Mouse (Mus musculus) spleen, adult 2 months (tissue): ENCODE measurements around the gene Nbea. TPM values are rescaled to one million over a fixed set of nuclear protein-coding genes. Genes with fewer than 3 reads are reported as not detected.
"Not testable (repeated sequence)": the region's sequence is repeated elsewhere in the genome, so short reads cannot be mapped to it uniquely, and the experiment has no call there.

Source experiments
- DNase-seq, 2 experiments: peaks; one replicate each; pipeline versions ENCODE4 v3.0.0 to v3.0.0-alpha.2; 2012 to 2021; ENCODE audit warnings: low spot score in 2 of 2, low read depth in 1 of 2
- H3K27ac ChIP-seq: fragments of 200-500 bp; 2 replicates; pipeline ENCODE4 v1.5.1; 2012; ENCODE audit warnings: low read length, inconsistent platforms; ENCODE audit not compliant: insufficient read depth
- H3K27me3 ChIP-seq: fragments of 200-500 bp; 2 replicates; pipeline ENCODE4 v1.6.1; 2012; ENCODE audit warnings: mild to moderate bottlenecking, moderate library complexity, low read length, inconsistent platforms; ENCODE audit not compliant: control insufficient read depth, insufficient read depth
- H3K36me3 ChIP-seq: fragments of 200-500 bp; 2 replicates; pipeline ENCODE4 v1.6.1; 2012; ENCODE audit warnings: mild to moderate bottlenecking, low read length, inconsistent platforms; ENCODE audit not compliant: control insufficient read depth, insufficient read depth
- H3K4me1 ChIP-seq: fragments of 200-500 bp; 2 replicates; pipeline ENCODE4 v1.6.1; 2011; ENCODE audit warnings: inconsistent platforms; ENCODE audit not compliant: control insufficient read depth, insufficient read depth, insufficient read length
- H3K4me3 ChIP-seq: fragments of 200-500 bp; 2 replicates; pipeline ENCODE4 v1.5.1; 2011; ENCODE audit warnings: mild to moderate bottlenecking, inconsistent platforms; ENCODE audit not compliant: insufficient read depth, insufficient read length; ENCODE audit errors: extremely low read depth
- CTCF ChIP-seq: fragments of 200-500 bp; IDR thresholded peaks from 2 replicates; pipeline ENCODE4 v1.5.1; 2011; ENCODE audit warnings: mild to moderate bottlenecking, inconsistent platforms; ENCODE audit not compliant: insufficient read depth, insufficient read length, insufficient replicate concordance; ENCODE audit errors: extremely low read depth
- POLR2A ChIP-seq: fragments of 200-500 bp; IDR thresholded peaks from 2 replicates; pipeline ENCODE4 v1.6.1; 2011; ENCODE audit warnings: low read depth, low read length, inconsistent platforms
- WGBS: fragments of 180-500 bp; shearing (Covaris S2); methylation state at CpG from one replicate; pipeline ENCODE4 v1.1.7; 2018; 5-methylcytosine and 5-hydroxymethylcytosine counted together
- polyA plus RNA-seq: library from polyadenylated mRNA; depleted of rRNA; stranded (reverse); fragments of >200 nt; gene quantifications from 2 replicates; pipeline ENCODE4 v1.2.3, GENCODE M21; 2012

Nbea gene
- polyA plus RNA-seq, 1 experiment = 1.6 TPM

DNA sequence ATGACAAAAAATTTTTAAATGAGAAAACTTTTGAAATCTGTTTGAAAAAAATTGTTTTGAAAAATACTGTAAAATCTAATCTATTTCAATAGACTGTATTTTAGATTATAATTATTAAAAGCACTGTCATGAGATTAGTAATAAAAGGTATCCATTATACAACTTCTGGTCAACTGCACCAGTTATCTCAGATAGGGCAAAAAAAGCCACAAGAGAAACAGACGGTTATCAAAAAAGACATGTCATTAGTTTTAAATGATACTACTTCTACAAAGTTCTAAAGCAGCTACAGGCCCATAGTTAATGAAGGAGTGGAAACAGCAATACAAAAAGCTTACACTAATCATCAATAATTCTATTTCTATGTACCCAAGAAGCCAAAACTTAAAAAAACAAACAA, 144.0 kb downstream of the Nbea start:
- WGBS = 85% methylated on average over 1 of the region's 1 CpGs
- no peak for DNase-seq
- no peak for TF ChIP-seq POLR2A
- no peak for TF ChIP-seq CTCF
- H3K27ac ChIP-seq = no peak overlapping the region
- H3K4me1 ChIP-seq = no peaks in the 10 kb centered on the region
- H3K27me3 ChIP-seq = no peaks in the 10 kb centered on the region
- no peak overlapping the region for H3K4me3 ChIP-seq
- H3K36me3 ChIP-seq = no peaks in the 10 kb centered on the region

DNA sequence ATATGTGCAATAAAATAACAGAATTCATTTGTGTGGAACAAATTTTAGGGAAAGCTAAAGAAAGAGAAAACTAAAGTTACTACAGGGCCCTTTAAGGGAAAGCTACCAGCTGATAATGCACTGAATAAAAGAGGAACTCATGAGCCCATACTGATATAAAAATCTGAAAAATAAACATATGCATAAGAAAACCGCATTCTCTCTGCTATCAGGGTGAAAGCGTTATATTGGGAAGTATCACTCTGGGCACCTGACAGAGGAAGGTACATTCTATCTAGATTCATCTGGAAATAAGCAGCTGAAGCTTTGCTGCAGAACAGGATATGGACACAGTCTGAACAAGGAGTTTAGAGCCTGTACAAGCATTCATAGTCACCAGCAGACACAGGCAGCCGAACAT, 148.9 kb downstream of the Nbea start:
- H3K4me3 ChIP-seq = no peak overlapping the region
- H3K27me3 ChIP-seq = no peaks in the 10 kb centered on the region
- WGBS = 84% methylated on average over 3 of the region's 3 CpGs

DNA sequence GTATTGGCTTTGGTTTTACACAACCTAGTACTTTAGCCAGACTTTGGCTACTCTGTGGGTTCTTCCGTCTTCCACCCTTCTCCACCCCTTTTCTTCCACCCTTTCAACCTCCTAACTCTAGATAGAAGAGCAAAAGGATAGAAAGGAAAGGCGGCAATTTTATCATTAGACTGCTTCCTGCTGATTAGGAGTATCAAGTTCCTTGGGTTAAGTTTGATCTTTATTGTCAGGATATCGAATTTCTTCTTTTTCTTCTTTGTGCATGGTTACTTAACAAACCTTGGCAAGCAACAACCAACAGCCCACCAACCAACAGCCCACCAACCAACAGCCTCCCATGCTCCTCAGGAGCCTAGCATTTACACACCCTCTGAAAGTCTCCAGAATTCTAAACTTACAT, 165.0 kb downstream of the Nbea start:
- no peak overlapping the region for H3K4me3 ChIP-seq
- no peaks in the 10 kb centered on the region for H3K4me1 ChIP-seq
- no peak overlapping the region for H3K27ac ChIP-seq
- 86% methylated on average over 3 of the region's 3 CpGs for WGBS
- no peak for DNase-seq
- TF ChIP-seq POLR2A (no peak), CTCF (no peak)
- no peaks in the 10 kb centered on the region for H3K27me3 ChIP-seq
- no peaks in the 10 kb centered on the region for H3K36me3 ChIP-seq

More for the DNA sequence above, 148.9 kb downstream of the Nbea start:
- Histone ChIP-seq H3K27ac (no peak overlapping the region), H3K4me1 (no peaks in the 10 kb centered on the region), H3K36me3 (no peaks in the 10 kb centered on the region)
- TF ChIP-seq POLR2A (no peak), CTCF (no peak)
- no peak for DNase-seq

DNA sequence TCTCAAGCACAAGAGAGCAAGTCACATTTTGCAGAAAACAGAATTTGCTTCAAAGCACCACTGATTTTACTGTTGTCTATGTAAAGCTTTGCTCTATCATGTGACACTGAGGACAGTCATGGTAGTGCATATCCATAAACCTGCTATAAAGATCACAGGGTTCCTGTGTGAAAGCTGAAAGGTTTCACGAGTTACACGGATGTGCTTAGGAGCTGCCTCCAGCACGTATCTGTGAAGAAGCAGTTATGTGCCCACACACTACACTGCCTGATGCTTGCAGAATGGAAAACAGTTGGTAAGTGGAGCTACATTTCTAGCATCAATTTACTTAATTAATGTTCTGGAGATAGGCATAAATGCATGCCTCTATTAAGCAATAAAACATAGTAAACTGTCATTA, 172.4 kb downstream of the Nbea start:
- TF ChIP-seq POLR2A (no peak), CTCF (no peak)
- no peak overlapping the region for H3K27ac ChIP-seq
- H3K27me3 ChIP-seq = no peaks in the 10 kb centered on the region
- WGBS = 88% methylated on average over 3 of the region's 3 CpGs
- no peaks in the 10 kb centered on the region for H3K4me1 ChIP-seq
- H3K4me3 ChIP-seq = no peak overlapping the region
- DNase-seq = no peak
- no peaks in the 10 kb centered on the region for H3K36me3 ChIP-seq

DNA sequence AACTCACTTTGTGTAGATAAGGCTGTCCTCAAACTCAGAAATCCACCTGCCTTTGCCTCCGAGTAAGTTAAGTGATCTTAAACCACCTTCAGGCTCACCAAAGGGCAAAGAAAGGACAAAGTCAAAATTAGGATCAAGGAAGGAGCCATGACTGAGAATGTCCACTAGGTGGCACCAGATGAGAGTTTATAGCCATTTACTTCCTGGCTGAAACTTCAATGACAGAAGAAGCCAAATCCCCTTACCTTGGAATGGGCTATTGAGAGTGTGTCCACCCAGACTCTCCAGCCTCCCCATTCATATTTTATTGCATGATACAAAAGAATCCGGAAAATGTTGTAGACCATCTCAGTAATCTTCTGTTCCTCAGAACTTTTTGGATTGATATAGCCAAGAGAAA, 175.5 kb downstream of the Nbea start:
- H3K27me3 ChIP-seq = no peaks in the 10 kb centered on the region
- WGBS = 27% methylated on average over 2 of the region's 2 CpGs
- TF ChIP-seq CTCF = 0 out of 2 replicates have a peak, but pooled peaks have one; percentile 5
- no peak for TF ChIP-seq POLR2A
- DNase-seq = no peak
- no peak overlapping the region for H3K4me3 ChIP-seq
- H3K27ac ChIP-seq = no peak overlapping the region
- no peaks in the 10 kb centered on the region for H3K4me1 ChIP-seq
- H3K36me3 ChIP-seq = no peaks in the 10 kb centered on the region

DNA sequence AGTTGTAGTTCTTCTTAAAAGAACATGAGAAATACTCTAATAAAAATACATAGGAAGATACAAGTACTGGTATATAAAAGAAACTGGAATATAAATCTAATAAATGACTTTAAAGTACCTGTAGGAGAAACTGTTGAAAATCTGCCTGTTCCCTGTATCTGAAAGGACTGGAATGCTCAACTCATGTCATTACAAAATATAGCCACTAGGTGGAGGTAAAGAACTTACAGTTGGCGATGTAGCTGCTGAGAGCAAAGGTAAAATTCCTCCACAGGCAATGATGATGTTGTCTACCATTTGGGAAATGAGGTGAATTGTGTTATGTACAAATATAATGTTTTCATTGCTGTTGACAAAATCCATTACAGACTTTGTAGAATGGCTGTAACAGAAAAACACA, 183.2 kb downstream of the Nbea start:
- H3K36me3 ChIP-seq = no peaks in the 10 kb centered on the region
- DNase-seq = no peak
- TF ChIP-seq CTCF (no peak), POLR2A (no peak)
- 13% methylated on average over 1 of the region's 1 CpGs for WGBS
- H3K4me3 ChIP-seq = no peak overlapping the region
- H3K27ac ChIP-seq = no peak overlapping the region
- no peaks in the 10 kb centered on the region for H3K4me1 ChIP-seq
- H3K27me3 ChIP-seq = no peaks in the 10 kb centered on the region

DNA sequence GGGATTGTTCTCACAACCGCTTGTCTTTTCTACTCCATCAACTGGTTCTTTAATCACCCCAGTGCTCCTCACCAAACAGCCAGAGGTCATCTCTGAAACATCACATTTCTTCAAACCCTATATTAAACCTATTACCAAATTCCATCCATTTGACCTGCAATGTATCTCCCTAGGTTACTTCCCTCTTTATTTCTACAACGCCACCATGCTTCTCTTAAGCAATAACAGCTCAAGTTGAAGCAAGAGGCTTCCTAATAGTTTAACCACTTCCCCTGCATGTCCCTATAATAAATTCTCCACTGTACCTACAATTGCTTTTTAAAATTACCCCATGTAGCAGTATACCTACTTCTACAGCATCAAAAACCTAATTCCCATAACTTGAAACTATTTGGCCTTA, 205.1 kb downstream of the Nbea start:
- TF ChIP-seq CTCF = no peak
- no peak for TF ChIP-seq POLR2A

DNA sequence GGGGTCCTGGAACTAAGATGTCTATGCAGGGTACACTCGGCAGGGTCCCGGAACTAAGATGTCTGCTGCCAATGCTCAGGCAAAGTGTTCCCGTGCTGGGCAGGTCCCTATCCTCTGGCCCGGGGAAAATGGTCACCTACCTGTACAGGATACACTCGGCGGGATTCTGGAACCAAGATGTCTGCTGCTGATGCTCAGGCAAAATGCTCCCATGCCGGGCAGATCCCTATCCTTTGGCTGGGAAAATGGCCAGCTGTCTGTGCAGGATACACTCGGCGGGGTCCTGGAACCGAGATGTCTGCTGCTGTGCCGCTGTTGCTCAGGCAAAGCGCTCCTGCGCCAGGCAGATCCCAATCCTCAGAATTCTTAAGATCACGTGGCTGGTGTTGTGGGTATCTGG, 206.5 kb downstream of the Nbea start:
- H3K36me3 ChIP-seq, H3K4me3 ChIP-seq, H3K27me3 ChIP-seq, H3K4me1 ChIP-seq, DNase-seq, H3K27ac ChIP-seq: not testable (repeated sequence)
- 98% methylated on average over 14 of the region's 14 CpGs for WGBS

More for the DNA sequence above, 205.1 kb downstream of the Nbea start:
- WGBS = 71% methylated on average over 2 of the region's 2 CpGs
- no peaks in the 10 kb centered on the region for H3K4me1 ChIP-seq
- H3K27me3 ChIP-seq = no peaks in the 10 kb centered on the region
- H3K27ac ChIP-seq = no peak overlapping the region
- H3K4me3 ChIP-seq = no peak overlapping the region
- no peak for DNase-seq
- H3K36me3 ChIP-seq = no peaks in the 10 kb centered on the region
